In genomic region chr14:31891500-31892185, GRCm38 (mm10) we compare ENCODE assay signal across 8 mouse cellular contexts.
A peak's percentile ranks its signal among the peaks of the same experiment; 100 is the strongest.
DNase-seq lines count a peak whose midpoint lies in the region; ATAC-seq lines count a peak whose summit lies in the region.

No protein-coding gene starts in this region.

- H3K27me3 ChIP-seq in forebrain, embryonic 12.5 days = no peaks in the 10 kb centered on the region
- no peaks in the 10 kb centered on the region for H3K27me3 ChIP-seq in hindbrain, embryonic 12.5 days
- no peaks in the 10 kb centered on the region for H3K27me3 ChIP-seq in midbrain, embryonic 15.5 days (replicated peaks)

- ATAC-seq in forebrain, embryonic 12.5 days (ENCODE audit: low FRiP score) = peak; percentile 69
- peak; percentile 69 for ATAC-seq in hindbrain, embryonic 12.5 days (ENCODE audit: low FRiP score)
- no peak for ATAC-seq in midbrain, embryonic 15.5 days (replicated peaks)

- no peak overlapping the region for H3K27ac ChIP-seq in forebrain, embryonic 12.5 days
- peak overlapping the region; percentile 12; the same call in 1 of the 2 replicates for H3K27ac ChIP-seq in hindbrain, embryonic 12.5 days
- no peak overlapping the region for H3K27ac ChIP-seq in midbrain, embryonic 15.5 days

- H3K4me2 ChIP-seq in forebrain, embryonic 12.5 days = peak overlapping the region; percentile 48
- H3K4me2 ChIP-seq in hindbrain, embryonic 12.5 days (replicated peaks) = peak overlapping the region; percentile 50
- peak overlapping the region; percentile 42 for H3K4me2 ChIP-seq in midbrain, embryonic 15.5 days

- 5% methylated on average over 16 of the region's 16 CpGs for WGBS in forebrain, embryonic 12.5 days
- 4% methylated on average over 16 of the region's 16 CpGs for WGBS in hindbrain, embryonic 12.5 days
- 8% methylated on average over 16 of the region's 16 CpGs for WGBS in midbrain, embryonic 15.5 days

- H3K4me1 ChIP-seq in forebrain, embryonic 12.5 days = peaks cover 18% of the 10 kb centered on the region
- H3K4me1 ChIP-seq in hindbrain, embryonic 12.5 days = peaks cover 15% of the 10 kb centered on the region
- peaks cover 13% of the 10 kb centered on the region for H3K4me1 ChIP-seq in midbrain, embryonic 15.5 days

- peak overlapping the region; percentile 36; the same call in 1 of the 2 replicates for H3K9ac ChIP-seq in forebrain, embryonic 12.5 days
- H3K9ac ChIP-seq in hindbrain, embryonic 12.5 days = peak overlapping the region; percentile 49; the same call in 1 of the 2 replicates
- no peak overlapping the region; the same call in 1 of the 2 replicates for H3K9ac ChIP-seq in midbrain, embryonic 15.5 days

- H3K36me3 ChIP-seq in forebrain, embryonic 12.5 days (replicated peaks) = no peaks in the 10 kb centered on the region
- no peaks in the 10 kb centered on the region for H3K36me3 ChIP-seq in hindbrain, embryonic 12.5 days
- H3K36me3 ChIP-seq in midbrain, embryonic 15.5 days (replicated peaks) = no peaks in the 10 kb centered on the region

- DNase-seq in urinary bladder, postnatal 36 days (ENCODE audit: low spot score in 2 of 2) = peak; percentile 6 to 18
- DNase-seq in urinary bladder, postnatal 25 days (ENCODE audit: low spot score) = no peak
- peak; percentile 8 for DNase-seq in left cerebral cortex, postnatal 4 days
- peak; percentile 84 for DNase-seq in telencephalon, adult 2 months (ENCODE audit: low read depth, low spot score)
- DNase-seq in cerebellum, postnatal 4 days (ENCODE audit: low spot score in 2 of 2) = no peak

- peak overlapping the region; percentile 15 for H3K4me3 ChIP-seq in forebrain, embryonic 12.5 days (replicated peaks)
- H3K4me3 ChIP-seq in hindbrain, embryonic 12.5 days = peak overlapping the region; percentile 21
- no peak overlapping the region for H3K4me3 ChIP-seq in midbrain, embryonic 15.5 days

- intact Hi-C loops in left cerebral cortex, postnatal 4 days (cut with DNase I) = no loop called here

- no peaks in the 10 kb centered on the region for H3K9me3 ChIP-seq in forebrain, embryonic 12.5 days
- H3K9me3 ChIP-seq in hindbrain, embryonic 12.5 days (replicated peaks) = no peaks in the 10 kb centered on the region
- no peaks in the 10 kb centered on the region for H3K9me3 ChIP-seq in midbrain, embryonic 15.5 days

Comparison
In these comparisons a context has a peak if more than half of its experiments do, and no peak if none do; other contexts are left out.
1. DNase-seq: peak in urinary bladder, postnatal 36 days (2 of 2), left cerebral cortex, postnatal 4 days (single experiment) and telencephalon, adult 2 months (single experiment); none in urinary bladder, postnatal 25 days (single experiment) and cerebellum, postnatal 4 days (0 of 2).
2. Peak in every context shown above with its lines, with median percentiles within 50 percentile points of each other: H3K4me2 ChIP-seq.